Comparison of ENCODE assay signal across 20 mouse cellular contexts in genomic region chr12:40146510-40146909, GRCm38 (mm10). TPM values are rescaled to one million over a fixed set of nuclear protein-coding genes. Genes with fewer than 3 reads are reported as not detected.
"Had no signal": no experiment of that assay in that cellular context is flagged by ENCODE, and none has a peak within 500 bp of the region (broad histone marks: within the 10 kb centered on the region; RNA-seq: fewer than 3 reads in every experiment).

No protein-coding gene starts in this region.

- H3K9me3 ChIP-seq: limb, embryonic 10.5 days; limb, embryonic 13.5 days; liver, embryonic 12.5 days; liver, embryonic 15.5 days; lung, embryonic 15.5 days; megakaryocyte, embryonic 14.5 days had no signal

- H3K4me2 ChIP-seq: limb, embryonic 13.5 days; liver, embryonic 12.5 days; liver, embryonic 15.5 days; lung, embryonic 15.5 days; midbrain, embryonic 11.5 days had no signal

- H3K27ac ChIP-seq: kidney, postnatal 0 days; limb, embryonic 10.5 days; limb, embryonic 13.5 days; liver, embryonic 12.5 days; liver, embryonic 15.5 days; lung, embryonic 15.5 days had no signal

- H3K4me3 ChIP-seq: limb, embryonic 10.5 days; limb, embryonic 13.5 days; liver, embryonic 12.5 days; liver, embryonic 15.5 days; lung, embryonic 15.5 days; megakaryocyte, embryonic 14.5 days had no signal

- DNase-seq: layer of hippocampus, adult 9-11 months; liver; lung, adult 18-20 months; lung, postnatal 10 days; lung, postnatal 36 days; midbrain, embryonic 14.5 days; thymus, adult 18-20 months; thymus, postnatal 36 days had no signal

- ATAC-seq: liver, embryonic 12.5 days had no signal

- H3K4me1 ChIP-seq: limb, embryonic 10.5 days; limb, embryonic 13.5 days; liver, embryonic 12.5 days; liver, embryonic 15.5 days; lung, embryonic 15.5 days had no signal

- H3K9ac ChIP-seq: limb, embryonic 13.5 days; liver, embryonic 12.5 days; liver, embryonic 15.5 days; lung, embryonic 15.5 days had no signal

- H3K27me3 ChIP-seq: limb, embryonic 13.5 days; liver, embryonic 15.5 days; lung, embryonic 15.5 days; megakaryocyte, embryonic 14.5 days had no signal

- H3K36me3 ChIP-seq: limb, embryonic 10.5 days; limb, embryonic 13.5 days; liver, embryonic 12.5 days; liver, embryonic 15.5 days; lung, embryonic 15.5 days had no signal

RNA-seq across cellular contexts. Expression of gene Scin, which starts 12.5 kb away (rescaled TPM):
- polyA plus RNA-seq: neural tube, embryonic 14.5 days had no signal

RNA-seq across cellular contexts. Expression of gene Lsmem1, which starts 52.8 kb away (rescaled TPM):
- total RNA-seq: midbrain, postnatal 0 days had no signal
- polyA plus RNA-seq: limb, embryonic 10.5 days; liver, embryonic 12.5 days; midbrain, embryonic 11.5 days; midbrain, embryonic 14.5 days; midbrain, postnatal 0 days; small intestine, adult 2 months; testis, adult 2 months had no signal
